In genomic region chr2:74694066-74694465, GRCm38 (mm10) we compare ENCODE assay signal across 10 mouse cellular contexts. TPM values are rescaled to one million over a fixed set of nuclear protein-coding genes. Genes with fewer than 3 reads are reported as not detected.
A peak's percentile ranks its signal among the peaks of the same experiment; 100 is the strongest.
DNase-seq lines count a peak whose midpoint lies in the region; ATAC-seq and TF ChIP-seq lines count a peak whose summit lies in the region.
"Had no signal": no experiment of that assay in that cellular context is flagged by ENCODE, and none has a peak within 500 bp of the region (broad histone marks: within the 10 kb centered on the region; RNA-seq: fewer than 3 reads in every experiment).

No protein-coding gene starts in this region.

- ATAC-seq in limb, embryonic 15.5 days (ENCODE audit: insufficient number of reproducible peaks, low FRiP score, low TSS enrichment, low read depth), result no peak
- no peak for ATAC-seq in inflammation-experienced regulatory T-cells, adult 6 months

- no peak for TF ChIP-seq POLR2A in heart, adult 2 months (IDR thresholded peaks at IDR 0.05; ENCODE audit: insufficient read depth, low read depth, low read length)
- TF ChIP-seq POLR2A in CH12.LX (IDR thresholded peaks at IDR 0.05; ENCODE audit: low read depth, low read length), result no peak

- peak; percentile 27 for TF ChIP-seq RAD21 in CH12.LX (IDR thresholded peaks at IDR 0.05; ENCODE audit: low read depth, low read length)

- dilution Hi-C loops in CH12.LX (cut with MboI; ENCODE audit: extremely low pct_ligation_motif_present, extremely low pct_unique_long_range_greater_than_20kb, low sequenced_read_pairs), result no loop called here

- H3K4me2 ChIP-seq in CH12.LX (ENCODE audit: insufficient read depth, low read depth, poor library complexity, severe bottlenecking), result peak overlapping the region; percentile 54
- peak overlapping the region; percentile 62 for H3K4me2 ChIP-seq in limb, embryonic 15.5 days
- H3K4me2 ChIP-seq: liver, embryonic 13.5 days had no signal

- H3K36me3 ChIP-seq in heart, adult 2 months (ENCODE audit: control insufficient read depth, insufficient read depth, low read length), result no peaks in the 10 kb centered on the region
- H3K36me3 ChIP-seq in CH12.LX (replicated peaks in 1 of 2; ENCODE audit: control insufficient read depth in 1 of 2, insufficient read depth in 1 of 2, low read length in 1 of 2), result no peaks in the 10 kb centered on the region
- no peaks in the 10 kb centered on the region; the same call in 1 of the 2 replicates for H3K36me3 ChIP-seq in limb, embryonic 15.5 days
- H3K36me3 ChIP-seq: liver, embryonic 13.5 days had no signal

- H3K9me3 ChIP-seq in CH12.LX (replicated peaks; ENCODE audit: low read length), result peaks cover 24% of the 10 kb centered on the region
- H3K9me3 ChIP-seq in limb, embryonic 15.5 days, result no peaks in the 10 kb centered on the region
- H3K9me3 ChIP-seq: liver, embryonic 13.5 days had no signal

- intact Hi-C loops in heart, adult 2 months (cut with DNase I), result loop anchor here (10.0 kb wide), 1 partner anchor 1419 kb away; the partner anchor contains the start of gene Sp9
- intact Hi-C loops in heart, postnatal 14 days (cut with DNase I), result loop anchor here (5.0 to 10.0 kb wide), 2 partner anchors 37 to 1419 kb away; partner anchors contain the start of genes Evx2 and Sp9

- WGBS in heart, adult 2 months, result 6% methylated on average over 16 of the region's 16 CpGs
- WGBS in limb, embryonic 15.5 days, result 13% methylated on average over 16 of the region's 16 CpGs

- H3K27ac ChIP-seq in heart, adult 2 months, result no peak overlapping the region
- no peak overlapping the region for H3K27ac ChIP-seq in CH12.LX (ENCODE audit: insufficient read depth, low read depth)
- 0 out of 2 replicates have a peak overlapping the region, but pooled peaks have one; percentile 86 for H3K27ac ChIP-seq in limb, embryonic 15.5 days
- H3K27ac ChIP-seq: liver, embryonic 13.5 days had no signal

- no peaks in the 10 kb centered on the region for H3K4me1 ChIP-seq in heart, adult 2 months (ENCODE audit: control insufficient read depth, insufficient read depth, low read length)
- H3K4me1 ChIP-seq in CH12.LX (ENCODE audit: control insufficient read depth in 1 of 2, insufficient read depth in 2 of 2), result no peaks in the 10 kb centered on the region
- peaks cover 52% of the 10 kb centered on the region for H3K4me1 ChIP-seq in limb, embryonic 15.5 days

- TF ChIP-seq EP300 in heart, adult 2 months (IDR thresholded peaks at IDR 0.05; ENCODE audit: insufficient read depth, low read depth, low read length), result no peak
- TF ChIP-seq EP300 in CH12.LX (IDR thresholded peaks at IDR 0.05; ENCODE audit: low read length), result no peak

- no peak overlapping the region for H3K9ac ChIP-seq in heart, adult 2 months (ENCODE audit: low read depth, low read length)
- H3K9ac ChIP-seq in CH12.LX (ENCODE audit: insufficient read depth, low read depth), result no peak overlapping the region
- H3K9ac ChIP-seq in limb, embryonic 15.5 days, result no peak overlapping the region
- H3K9ac ChIP-seq: liver, embryonic 13.5 days had no signal

- H3K4me3 ChIP-seq in heart, adult 2 months, result no peak overlapping the region
- H3K4me3 ChIP-seq in CH12.LX (replicated peaks in 1 of 3; ENCODE audit: low read depth in 2 of 3, low read length in 2 of 3, poor library complexity in 1 of 3), result peak overlapping the region; percentile 16 to 43 (median 31)
- peak overlapping the region; percentile 44 for H3K4me3 ChIP-seq in limb, embryonic 15.5 days
- H3K4me3 ChIP-seq: liver, embryonic 13.5 days had no signal

- H3K27me3 ChIP-seq in heart, adult 2 months (ENCODE audit: control insufficient read depth, insufficient read depth, low read length), result peaks cover 47% of the 10 kb centered on the region
- H3K27me3 ChIP-seq in CH12.LX (replicated peaks), result no peaks in the 10 kb centered on the region
- H3K27me3 ChIP-seq in limb, embryonic 15.5 days, result peaks cover 80% of the 10 kb centered on the region

- no peak for DNase-seq in heart, adult 2 months
- no peak for DNase-seq in heart, postnatal 14 days
- peak; percentile 54 for DNase-seq in CH12.LX (ENCODE audit: extremely low read depth)
- DNase-seq in induced T-regulatory cell, adult 2 months (ENCODE audit: low read depth), result peak; percentile 59
- DNase-seq in adrenal gland, postnatal 4 days (ENCODE audit: low spot score in 2 of 2), result no peak
- no peak for DNase-seq in layer of hippocampus, postnatal 10 days (ENCODE audit: low spot score in 2 of 2)
- DNase-seq: cerebellum, adult 18-20 months; liver, embryonic 13.5 days had no signal

- peak; percentile 53 for TF ChIP-seq CTCF in heart, adult 2 months (IDR thresholded peaks at IDR 0.05)
- TF ChIP-seq CTCF in CH12.LX (conservative IDR thresholded peaks at IDR 0.05 in 1 of 2, IDR thresholded peaks at IDR 0.05 in 1 of 2; ENCODE audit: low read depth in 2 of 2, low read length in 2 of 2), result peak in 1 of 2 experiments; percentile 68; a peak in 2 of 4 replicates

- in situ Hi-C loops in CH12.LX (cut with MboI; ENCODE audit: low pct_ligation_motif_present, low pct_unique_long_range_greater_than_20kb, low sequenced_read_pairs), result loop anchor here (10.0 to 25.0 kb wide), 2 partner anchors 451 to 618 kb away; no protein-coding TSS in a partner anchor

- H3K79me2 ChIP-seq in heart, adult 2 months (replicated peaks; ENCODE audit: control insufficient read depth, insufficient read depth, low read length), result no peaks in the 10 kb centered on the region
- H3K79me2 ChIP-seq in CH12.LX (replicated peaks; ENCODE audit: control insufficient read depth, extremely low read depth, insufficient read depth, poor library complexity, severe bottlenecking), result no peaks in the 10 kb centered on the region

TF ChIP-seq in CH12.LX, 34 proteins besides CTCF, POLR2A, EP300 and RAD21:
- TF ChIP-seq SMC3 (IDR thresholded peaks at IDR 0.05; ENCODE audit: low read depth, low read length) (peak; percentile 22; the same call in 1 of the 2 replicates), KAT2A (IDR thresholded peaks at IDR 0.05; ENCODE audit: insufficient replicate concordance, low read length) (no peak), JUN (IDR thresholded peaks at IDR 0.05; ENCODE audit: insufficient read depth, low read depth, low read length) (no peak), MEF2A (IDR thresholded peaks at IDR 0.05; ENCODE audit: borderline replicate concordance, low read depth, low read length) (0 out of 2 replicates have a peak, but pooled peaks have one; percentile 25)

RNA-seq across cellular contexts. Expression of gene Hoxd10, which starts 2.3 kb away (rescaled TPM):
- not detected for total RNA-seq in heart, adult 2 months (2021)
- 0.09 TPM in 1 of 2 replicates, not detected in the other for polyA plus RNA-seq in heart, adult 2 months (2012; rRNA removed)
- under 1 TPM in 1 of 2 experiments, not detected in 1; 0.14 TPM for total RNA-seq in heart, postnatal 14 days (2021)
- total RNA-seq in CH12.LX (2012; rRNA removed) (not detected in 2 replicates), CH12.LX (2014; rRNA removed) (not detected in 2 replicates)
- not detected in 2 replicates for polyA plus RNA-seq in CH12.LX (2012; ENCODE audit: insufficient read length, low read depth)
- polyA plus RNA-seq in limb, embryonic 15.5 days (2015; fragmentation: Nextera tagmentation; extraction: Ambion mirVana), result 12.4 and 14.5 TPM in 2 replicates
- 1 to 10 TPM in 1 of 2 experiments, under 1 TPM in 1; 0.71 to 5.2 TPM for total RNA-seq in adrenal gland, postnatal 4 days (2021)
- polyA plus RNA-seq in inflammation-experienced regulatory T-cells, adult 6 months (2017; shearing (Covaris generic)), result not detected
- not detected for total RNA-seq in layer of hippocampus, postnatal 10 days (2021)
- polyA plus RNA-seq: liver, embryonic 13.5 days had no signal

RNA-seq across cellular contexts. Expression of gene Hoxd9, which starts 3.5 kb away (rescaled TPM):
- under 1 TPM; 0.16 to 0.29 TPM for total RNA-seq in heart, adult 2 months (2021)
- 0.10 and 0.12 TPM in 2 replicates for polyA plus RNA-seq in heart, adult 2 months (2012; rRNA removed)
- under 1 TPM; 0.12 to 0.24 TPM for total RNA-seq in heart, postnatal 14 days (2021)
- total RNA-seq in CH12.LX (2012; rRNA removed), result not detected in 2 replicates
- not detected in 2 replicates for total RNA-seq in CH12.LX (2014; rRNA removed)
- not detected in 2 replicates for polyA plus RNA-seq in CH12.LX (2012; ENCODE audit: insufficient read length, low read depth)
- 7.1 TPM in 2 replicates for polyA plus RNA-seq in limb, embryonic 15.5 days (2015; fragmentation: Nextera tagmentation; extraction: Ambion mirVana)
- 10 to 100 TPM in 1 of 2 experiments, 1 to 10 TPM in 1; 7.1 to 17.8 TPM for total RNA-seq in adrenal gland, postnatal 4 days (2021)
- polyA plus RNA-seq in inflammation-experienced regulatory T-cells, adult 6 months (2017; shearing (Covaris generic)), result not detected
- not detected for total RNA-seq in layer of hippocampus, postnatal 10 days (2021)
- polyA plus RNA-seq: liver, embryonic 13.5 days had no signal

RNA-seq across cellular contexts. Expression of gene Hoxd8, which starts 10.3 kb away (rescaled TPM):
- total RNA-seq in heart, adult 2 months (2021), result 1 to 10 TPM in 1 of 2 experiments, under 1 TPM in 1; 0.61 to 1.0 TPM
- polyA plus RNA-seq in heart, adult 2 months (2012; rRNA removed), result 0.59 and 0.61 TPM in 2 replicates
- 1 to 10 TPM; 1.5 to 1.6 TPM for total RNA-seq in heart, postnatal 14 days (2021)
- total RNA-seq in CH12.LX (2012; rRNA removed) (not detected in 2 replicates), CH12.LX (2014; rRNA removed) (0.20 and 0.76 TPM in 2 replicates)
- 0.15 and 0.31 TPM in 2 replicates for polyA plus RNA-seq in CH12.LX (2012; ENCODE audit: insufficient read length, low read depth)
- polyA plus RNA-seq in limb, embryonic 15.5 days (2015; fragmentation: Nextera tagmentation; extraction: Ambion mirVana), result 5.9 and 7.3 TPM in 2 replicates
- 10 to 100 TPM; 43.9 to 55.4 TPM for total RNA-seq in adrenal gland, postnatal 4 days (2021)
- not detected for polyA plus RNA-seq in inflammation-experienced regulatory T-cells, adult 6 months (2017; shearing (Covaris generic))
- total RNA-seq in layer of hippocampus, postnatal 10 days (2021), result under 1 TPM in 1 of 2 experiments, not detected in 1; 0.23 TPM

RNA-seq across cellular contexts. Expression of gene Hoxd11, which starts 14.7 kb away (rescaled TPM):
- total RNA-seq in heart, adult 2 months (2021), result not detected
- not detected in 2 replicates for polyA plus RNA-seq in heart, adult 2 months (2012; rRNA removed)
- not detected for total RNA-seq in heart, postnatal 14 days (2021)
- total RNA-seq in CH12.LX (2012; rRNA removed) (not detected in 2 replicates), CH12.LX (2014; rRNA removed) (not detected in 2 replicates)
- not detected in 2 replicates for polyA plus RNA-seq in CH12.LX (2012; ENCODE audit: insufficient read length, low read depth)
- polyA plus RNA-seq in limb, embryonic 15.5 days (2015; fragmentation: Nextera tagmentation; extraction: Ambion mirVana), result 7.1 and 10.3 TPM in 2 replicates
- 1 to 10 TPM in 1 of 2 experiments, not detected in 1; 5.1 TPM for total RNA-seq in adrenal gland, postnatal 4 days (2021)
- under 1 TPM in 1 of 3 experiments, not detected in 2; 0.11 TPM for polyA plus RNA-seq in inflammation-experienced regulatory T-cells, adult 6 months (2017; shearing (Covaris generic))
- total RNA-seq in layer of hippocampus, postnatal 10 days (2021), result not detected
- polyA plus RNA-seq: liver, embryonic 13.5 days had no signal

RNA-seq across cellular contexts. Expression of gene Hoxd3, which starts 17.7 kb away (rescaled TPM):
- not detected for total RNA-seq in heart, adult 2 months (2021)
- polyA plus RNA-seq in heart, adult 2 months (2012; rRNA removed), result 0.06 TPM in 1 of 2 replicates, not detected in the other
- total RNA-seq in heart, postnatal 14 days (2021), result not detected
- total RNA-seq in CH12.LX (2012; rRNA removed) (0.50 TPM in 1 of 2 replicates, not detected in the other), CH12.LX (2014; rRNA removed) (0.12 and 0.14 TPM in 2 replicates)
- polyA plus RNA-seq in CH12.LX (2012; ENCODE audit: insufficient read length, low read depth), result 1.0 and 1.1 TPM in 2 replicates
- 0.55 and 0.65 TPM in 2 replicates for polyA plus RNA-seq in limb, embryonic 15.5 days (2015; fragmentation: Nextera tagmentation; extraction: Ambion mirVana)
- 1 to 10 TPM in 1 of 2 experiments, under 1 TPM in 1; 0.82 to 2.5 TPM for total RNA-seq in adrenal gland, postnatal 4 days (2021)
- polyA plus RNA-seq in inflammation-experienced regulatory T-cells, adult 6 months (2017; shearing (Covaris generic)), result not detected
- total RNA-seq in layer of hippocampus, postnatal 10 days (2021), result not detected

Comparison
In these comparisons a context has a peak if more than half of its experiments do, and no peak if none do; other contexts are left out.
1. DNase-seq: peak in CH12.LX (single experiment) and induced T-regulatory cell, adult 2 months (single experiment); none in heart, adult 2 months (0 of 2), heart, postnatal 14 days (0 of 2), adrenal gland, postnatal 4 days (0 of 2) and layer of hippocampus, postnatal 10 days (0 of 2).
2. RNA of gene Hoxd9, which starts 3.5 kb away (total RNA-seq): 7.1 to 17.8 TPM in adrenal gland, postnatal 4 days; 0.16 to 0.29 TPM in heart, adult 2 months, 0.12 to 0.24 TPM in heart, postnatal 14 days, not detected in CH12.LX and not detected in layer of hippocampus, postnatal 10 days; every median in the first group is over 4 times any median in the second.
3. RNA of gene Hoxd8, which starts 10.3 kb away (total RNA-seq): 43.9 to 55.4 TPM in adrenal gland, postnatal 4 days; 1.5 to 1.6 TPM in heart, postnatal 14 days, 0.61 to 1.0 TPM in heart, adult 2 months, 0.23 TPM in layer of hippocampus, postnatal 10 days and 0.20 to 0.76 TPM in CH12.LX; every median in the first group is over 10 times any median in the second.